Mouse (Mus musculus) common myeloid progenitor, adult 5-6 weeks (primary cell): ENCODE data around the gene Tars2. TPM values are rescaled to one million over a fixed set of nuclear protein-coding genes. Genes with fewer than 3 reads are reported as not detected.
A peak's percentile ranks its signal among the peaks of the same experiment; 100 is the strongest.

ENCODE experiments used
- ATAC-seq: replicated peaks from 2 replicates; pipeline ENCODE4 v1.8.0; 2016; ENCODE audit warnings: low read depth, mild to moderate bottlenecking, moderate TSS enrichment, inconsistent platforms; ENCODE audit not compliant: poor library complexity, severe bottlenecking
- total RNA-seq: library from RNA; stranded (forward); fragments of 200-1000, 187-1606 nt; gene quantifications from 2 replicates; pipeline ENCODE4 v1.2.3, GENCODE M21; 2017

The Tars2 gene
- total RNA-seq, 1 experiment from 2014 or later, result 45.6 TPM

DNA sequence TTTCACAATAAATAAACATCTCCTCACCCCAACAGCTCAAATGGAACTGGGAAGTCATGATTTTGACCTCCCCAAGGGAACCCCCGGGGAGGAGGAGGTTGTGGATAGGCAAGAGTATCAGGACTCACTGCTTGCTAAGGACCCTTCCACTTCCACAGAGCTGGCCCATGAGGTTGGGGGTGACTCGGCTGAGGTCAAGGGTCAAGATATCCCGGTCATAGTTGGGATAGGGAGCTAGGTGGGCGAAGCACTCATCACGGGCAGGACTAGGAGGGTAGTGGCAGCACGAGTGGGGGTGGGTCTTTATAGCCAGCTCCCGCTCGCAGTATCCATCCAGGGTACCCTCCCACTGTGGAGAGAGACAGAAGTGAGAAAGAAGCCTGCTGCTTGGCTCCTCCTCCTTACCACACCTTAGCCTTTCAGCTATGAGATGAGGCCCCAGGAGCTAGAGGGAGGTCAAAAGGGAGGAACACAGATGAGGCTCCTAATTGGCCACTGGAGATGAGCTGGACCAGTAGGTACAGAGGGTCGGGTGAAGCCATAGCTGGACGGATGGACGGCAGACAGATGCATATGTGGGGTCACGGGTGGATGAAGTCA is 24.8 kb downstream of the Tars2 start:
- ATAC-seq, result no peak

DNA sequence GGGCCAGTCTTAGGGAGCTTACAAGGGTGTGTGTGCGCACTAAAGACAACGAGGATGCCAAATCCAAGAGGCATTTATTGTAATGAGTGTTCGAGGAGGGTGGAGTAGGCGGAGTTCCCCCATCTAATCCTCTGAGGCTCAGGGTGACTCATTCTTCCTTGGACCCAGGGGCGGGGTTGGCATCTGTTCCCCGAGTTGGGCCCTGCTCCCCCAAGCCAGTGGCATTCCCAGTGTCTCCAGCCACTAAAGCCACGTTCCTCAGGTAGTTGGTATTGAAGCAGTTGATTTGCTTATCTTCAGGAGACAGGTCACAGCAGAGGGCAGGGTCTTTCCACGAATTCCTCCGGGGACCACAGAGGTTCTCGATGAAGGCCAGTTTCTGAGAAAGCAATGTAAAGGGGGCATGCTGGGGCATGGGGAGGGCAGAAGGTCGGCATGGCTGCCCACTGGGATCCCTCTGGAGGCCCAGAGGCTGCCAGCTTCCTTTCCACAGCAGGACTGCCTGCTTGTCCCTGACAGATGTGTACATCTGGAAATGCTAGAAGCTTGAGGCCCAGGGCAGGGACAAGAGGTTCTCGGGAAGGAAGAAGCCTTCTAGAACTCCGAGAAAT is 25.8 kb downstream of the Tars2 start:
- no peak for ATAC-seq

DNA sequence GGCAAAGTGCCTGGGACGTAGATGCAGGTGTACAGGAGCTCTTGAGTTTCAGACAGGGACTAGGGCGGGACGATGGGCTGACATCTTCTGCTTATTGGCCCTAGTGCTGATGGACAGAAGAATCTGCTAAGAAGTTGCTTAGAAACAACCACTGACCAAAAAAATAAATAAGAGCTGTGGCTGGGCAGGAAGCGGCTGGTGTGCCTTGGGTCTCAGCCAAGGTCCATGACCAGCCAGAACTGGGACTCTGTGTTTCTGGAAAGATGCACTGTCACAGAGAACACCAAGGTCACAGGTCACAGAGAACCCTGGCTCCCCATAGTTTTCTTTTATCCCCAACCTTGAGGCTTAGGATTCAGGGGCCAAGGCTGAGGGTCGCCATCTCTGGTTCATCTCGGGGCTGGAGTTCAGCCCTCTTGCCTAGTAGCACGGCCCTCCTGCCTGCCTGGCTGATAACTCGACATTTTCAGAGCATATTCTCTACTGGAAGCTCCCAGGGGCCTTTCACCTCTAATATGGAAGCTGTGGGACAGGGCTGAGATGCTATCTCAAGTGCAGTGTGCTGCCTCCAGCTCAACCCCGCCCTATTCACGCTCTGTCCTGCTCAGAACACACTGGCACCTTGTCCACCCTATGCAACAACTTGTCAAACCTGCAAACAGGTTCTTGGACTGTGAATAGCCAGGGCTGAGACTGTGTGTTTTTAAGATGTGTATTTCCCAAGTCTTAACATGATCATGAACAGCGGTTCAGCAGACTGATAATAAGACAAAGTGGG is 27.1 kb downstream of the Tars2 start:
- peak; percentile 59 for ATAC-seq

DNA sequence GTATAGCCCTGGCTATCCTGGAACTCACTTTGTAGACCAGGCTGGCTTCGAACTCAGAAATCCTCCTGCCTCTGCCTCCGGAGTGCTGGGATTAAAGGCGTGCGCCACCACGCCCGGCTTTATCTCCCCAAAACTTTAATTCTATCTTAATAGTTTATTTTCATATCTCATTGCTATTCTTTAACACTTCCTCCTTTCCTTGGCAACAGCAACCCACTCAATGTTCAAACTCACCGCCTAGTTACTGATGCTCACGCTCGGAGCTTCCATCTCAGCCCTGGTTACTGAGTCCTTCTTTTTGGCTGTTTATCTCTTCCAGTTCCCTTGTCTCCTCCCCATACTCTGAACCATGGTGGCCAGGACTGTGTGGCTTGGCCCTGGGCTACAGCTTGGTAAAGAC is 27.7 kb downstream of the Tars2 start:
- ATAC-seq, result peak; percentile 27

DNA sequence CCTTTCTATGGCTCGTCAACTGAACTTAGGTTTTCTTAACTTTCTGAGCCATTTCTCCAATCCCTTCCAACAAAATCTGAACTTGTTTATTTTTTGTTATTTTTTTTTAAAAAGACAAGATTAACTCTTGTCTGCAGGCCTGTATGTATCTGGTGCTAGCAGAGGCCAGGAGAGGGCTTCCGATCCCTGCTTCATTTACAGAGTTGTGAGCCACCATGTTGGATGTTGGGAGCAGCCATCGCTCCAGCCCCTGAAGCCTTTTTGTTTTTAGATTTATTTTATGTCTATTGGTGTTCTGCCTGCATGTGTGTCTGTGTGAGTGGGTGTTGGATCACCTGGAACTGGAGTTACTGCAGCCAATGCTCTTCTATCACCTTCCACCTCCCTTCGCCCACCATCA is 28.2 kb downstream of the Tars2 start:
- no peak for ATAC-seq

DNA sequence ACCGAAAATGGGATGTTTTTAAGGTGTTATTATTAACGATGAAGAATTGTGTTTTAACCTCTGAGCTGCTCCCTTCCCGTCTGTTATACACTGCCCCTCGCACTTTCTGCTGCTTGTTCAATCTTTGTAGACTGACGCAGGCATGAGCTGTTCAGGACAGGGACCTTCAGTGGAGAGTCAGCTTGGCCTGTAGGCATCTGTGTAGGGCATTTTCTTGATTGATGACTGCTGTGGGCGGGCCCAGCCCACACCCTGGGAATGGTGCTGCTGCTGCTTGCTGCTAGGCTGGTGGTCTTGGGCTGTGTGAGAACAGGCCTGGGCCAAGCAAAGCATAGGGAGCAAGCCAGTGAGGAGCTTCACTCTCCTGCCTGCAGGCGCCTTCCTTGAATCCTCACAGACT is 29.6 kb downstream of the Tars2 start:
- ATAC-seq, result no peak

DNA sequence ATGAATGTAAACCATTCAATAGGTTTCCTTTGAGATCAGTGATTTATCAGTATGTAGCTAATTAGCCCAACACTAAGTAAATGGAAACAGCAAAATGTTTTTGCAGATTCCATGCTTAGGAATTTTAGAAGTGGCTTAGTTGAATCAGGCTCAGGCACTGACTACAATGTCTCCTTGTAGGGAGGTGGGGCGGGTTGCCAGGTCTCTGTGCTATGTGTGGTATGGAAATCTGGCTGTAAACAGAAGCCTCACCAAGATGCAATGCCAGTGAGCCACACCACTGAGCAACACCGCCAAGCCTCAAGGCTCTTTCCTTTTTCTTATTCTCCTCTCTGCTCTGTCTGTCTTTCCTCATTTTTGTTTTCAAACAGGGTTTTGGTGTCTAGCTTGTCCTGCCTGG is 31.1 kb downstream of the Tars2 start:
- no peak for ATAC-seq

DNA sequence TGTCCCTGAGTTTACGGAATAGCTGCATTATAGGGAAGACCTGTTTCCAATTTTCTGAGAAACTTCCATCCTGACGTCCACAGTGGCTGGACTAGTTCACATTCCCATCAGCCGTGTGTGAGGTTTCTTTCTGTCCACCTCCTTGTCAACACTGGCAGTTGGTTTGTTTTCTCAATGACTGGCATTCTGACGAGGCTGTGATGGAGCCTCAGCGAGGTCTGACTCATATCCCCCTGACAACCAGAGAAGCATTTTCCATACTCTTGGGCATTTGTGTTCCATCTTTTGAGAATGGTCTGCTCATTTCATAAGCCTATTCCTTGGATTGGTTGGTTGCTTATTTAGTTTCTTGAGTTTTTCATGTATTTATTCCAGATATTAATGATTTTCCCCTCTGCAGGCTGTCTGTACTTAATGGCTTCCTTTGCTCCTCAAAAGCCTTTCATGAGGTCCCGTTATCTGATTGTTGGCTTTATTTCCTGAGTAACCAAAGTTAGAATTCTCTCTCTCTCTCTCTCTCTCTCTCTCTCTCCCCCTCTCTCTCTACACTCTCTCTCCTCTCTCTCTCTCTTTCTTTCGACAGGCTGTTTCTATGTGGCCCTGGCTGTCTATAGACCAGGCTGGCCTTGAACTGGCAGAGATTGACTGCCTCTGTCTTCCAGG is 33.2 kb downstream of the Tars2 start:
- no peak for ATAC-seq

DNA sequence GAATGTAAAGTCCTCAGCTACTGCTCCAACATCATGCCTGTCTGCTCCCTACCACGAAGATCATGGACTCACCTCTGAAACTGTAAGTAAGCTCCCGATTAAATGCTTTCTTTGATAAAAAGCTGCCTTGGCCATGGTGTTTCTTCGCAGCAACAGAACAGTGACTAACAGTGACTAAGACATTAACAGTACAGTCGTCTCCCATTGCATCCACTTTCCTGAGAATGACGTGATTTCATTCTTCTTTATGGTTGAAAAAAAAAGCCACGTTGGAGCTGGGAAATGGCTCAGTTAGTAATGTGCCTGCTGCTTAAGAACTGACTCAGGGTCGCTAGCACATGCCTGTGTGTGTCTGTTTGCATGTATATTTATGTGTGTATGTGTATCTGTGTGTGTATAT is 34.1 kb downstream of the Tars2 start:
- ATAC-seq, result no peak

DNA sequence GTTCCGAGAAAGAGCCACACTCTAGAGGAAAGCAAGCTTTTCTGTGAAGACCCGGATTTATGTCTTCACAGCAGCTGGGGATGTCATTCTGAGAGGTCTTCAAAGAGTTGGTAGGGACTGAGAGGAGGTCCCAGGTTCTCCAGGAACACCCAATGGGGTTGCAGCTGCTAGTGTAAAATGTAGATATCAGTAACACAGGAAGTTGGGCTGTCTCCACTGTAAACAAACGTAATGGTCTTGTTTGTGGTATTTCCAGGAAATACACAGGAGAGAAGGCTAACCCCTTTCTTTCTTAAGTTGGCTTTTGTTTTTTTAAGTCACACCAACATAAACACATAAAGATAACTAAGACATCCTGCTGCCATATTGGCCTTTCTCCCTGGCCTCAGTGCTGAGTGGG is 37.6 kb downstream of the Tars2 start:
- 0 out of 2 replicates have a peak, but pooled peaks have one; percentile 25 for ATAC-seq

DNA sequence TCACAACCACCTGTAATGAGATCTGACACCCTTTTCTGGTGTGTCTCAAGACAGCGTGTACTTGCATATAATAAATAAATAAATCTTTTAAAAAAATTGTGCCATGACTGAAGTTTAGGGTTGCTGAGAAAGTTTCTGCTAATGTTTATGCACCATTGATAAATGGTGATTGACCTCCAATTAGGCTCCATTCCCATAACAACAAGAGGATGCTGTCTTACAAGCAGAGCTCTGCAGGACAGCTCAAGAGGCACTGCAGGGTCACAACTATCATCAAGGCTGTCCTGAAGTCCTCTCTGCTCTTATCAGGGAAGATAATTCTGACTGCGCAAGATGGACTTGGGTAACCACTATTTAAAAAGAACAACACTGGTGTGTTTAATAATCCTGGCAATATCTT is 41.9 kb downstream of the Tars2 start:
- no peak for ATAC-seq

DNA sequence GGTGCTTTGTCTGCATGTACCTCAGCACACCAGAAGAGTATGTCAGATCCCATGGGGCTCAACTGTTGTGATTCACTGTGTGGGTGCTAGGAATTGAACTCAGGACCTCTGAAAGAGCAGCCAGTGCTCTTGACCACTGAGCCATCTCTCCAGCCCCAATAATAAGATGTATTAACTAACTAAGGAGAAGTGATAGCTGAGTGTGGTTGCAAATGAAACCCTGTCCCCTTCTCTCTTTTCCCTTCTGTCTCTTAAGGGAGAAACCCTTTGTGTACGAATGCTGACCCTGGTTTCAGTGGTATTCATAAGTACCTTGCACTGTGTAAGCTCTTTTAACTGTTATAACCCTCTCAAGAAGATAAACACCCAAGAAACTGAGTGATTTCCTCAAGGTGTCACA is 43.9 kb downstream of the Tars2 start:
- no peak for ATAC-seq

DNA sequence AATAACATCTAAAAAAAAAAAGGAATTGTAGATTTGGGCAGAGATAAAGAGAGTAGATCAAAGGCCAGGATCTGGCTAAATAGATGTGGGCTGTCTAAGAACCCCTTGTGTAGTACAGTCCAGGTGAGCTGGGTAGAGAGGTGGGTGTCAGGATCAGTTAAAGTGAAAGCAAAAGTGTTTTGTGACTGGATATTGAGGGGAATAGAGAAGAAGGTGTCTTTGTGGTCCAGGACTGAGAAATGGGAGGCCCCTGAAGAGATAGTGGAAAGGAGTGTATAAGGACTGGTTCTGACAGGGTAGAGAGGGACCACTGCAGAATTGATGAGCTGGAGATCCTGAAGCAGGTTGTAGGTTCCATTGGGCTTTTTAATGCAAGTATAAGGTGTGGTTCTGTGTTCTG is 50.0 kb downstream of the Tars2 start:
- no peak for ATAC-seq

DNA sequence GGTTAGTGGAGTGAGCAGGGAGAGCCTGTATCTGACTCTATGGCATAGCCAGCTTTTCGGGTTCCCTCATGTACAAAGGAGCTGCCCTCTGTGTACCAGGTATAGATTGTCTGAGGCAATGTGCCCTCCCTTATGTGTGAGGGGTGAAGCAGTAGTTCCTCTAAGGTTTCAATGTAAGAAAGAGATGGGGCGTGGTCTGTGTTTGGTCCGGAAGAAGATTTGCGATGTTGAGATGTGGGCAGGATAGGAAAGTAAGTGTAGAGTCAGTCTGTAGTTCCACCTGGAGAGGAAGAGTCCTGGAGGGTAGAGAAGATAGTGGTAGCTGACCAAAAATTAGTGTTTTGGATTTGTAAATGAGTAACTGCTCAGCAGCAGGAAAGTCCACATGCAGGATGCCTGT is 51.0 kb downstream of the Tars2 start:
- ATAC-seq, result no peak

DNA sequence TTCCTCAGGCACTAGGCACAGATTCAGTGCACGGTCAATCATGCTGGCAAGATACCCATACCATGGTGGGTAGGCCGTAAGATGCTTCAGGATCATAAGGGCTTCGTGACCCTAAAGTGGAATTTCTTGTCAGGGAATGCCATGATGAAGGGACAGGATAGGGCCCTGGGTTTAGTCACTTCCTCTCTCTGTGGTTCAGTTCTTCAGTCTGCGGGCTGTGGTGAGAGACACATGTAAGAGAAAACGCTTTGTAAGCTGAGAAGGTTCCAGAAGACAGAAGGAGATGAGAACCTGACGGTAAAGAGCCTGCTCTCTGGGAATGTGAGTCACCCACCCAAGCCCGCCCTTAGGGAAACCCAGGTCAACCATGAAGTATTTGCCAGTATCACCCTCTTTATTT is 52.5 kb downstream of the Tars2 start:
- peak; percentile 78 for ATAC-seq

DNA sequence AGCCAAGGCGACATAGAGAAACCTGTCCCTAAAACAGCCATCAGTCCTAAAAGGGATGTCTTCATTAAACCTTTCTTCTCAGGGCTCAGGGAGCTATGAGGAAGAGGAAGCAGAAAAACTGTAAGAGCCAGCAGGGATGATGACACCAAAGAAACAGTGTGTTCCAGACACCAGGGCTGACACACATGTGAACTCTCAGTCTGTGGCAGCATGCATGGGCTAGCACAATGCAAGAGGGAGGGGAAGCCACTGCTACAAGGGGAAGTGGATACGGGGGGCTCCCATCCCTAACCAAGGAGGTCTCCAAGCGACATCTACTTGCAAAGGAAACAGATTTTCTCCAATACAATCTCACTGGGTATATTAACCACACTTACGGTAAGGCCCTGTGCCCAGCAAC is 53.7 kb downstream of the Tars2 start:
- ATAC-seq, result peak; percentile 73

DNA sequence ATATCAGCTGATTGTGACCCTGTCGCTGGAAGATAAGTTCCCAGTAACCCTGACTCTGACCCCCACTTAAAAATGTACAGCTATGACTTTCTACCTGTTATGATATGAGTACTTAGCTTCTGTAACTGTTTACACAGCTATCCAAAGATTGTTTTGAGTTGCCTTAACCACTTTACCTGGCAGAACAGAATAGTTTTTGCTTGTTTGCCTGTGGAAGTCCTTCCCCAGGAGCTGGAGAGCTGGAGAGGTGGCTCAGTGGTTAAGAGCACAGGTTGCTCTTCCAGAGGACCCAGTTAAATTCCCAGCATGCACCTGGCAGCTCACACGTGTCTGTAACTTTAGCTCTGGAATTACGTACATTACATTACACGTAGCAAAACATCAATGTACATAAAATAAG is 55.4 kb downstream of the Tars2 start:
- ATAC-seq, result no peak

DNA sequence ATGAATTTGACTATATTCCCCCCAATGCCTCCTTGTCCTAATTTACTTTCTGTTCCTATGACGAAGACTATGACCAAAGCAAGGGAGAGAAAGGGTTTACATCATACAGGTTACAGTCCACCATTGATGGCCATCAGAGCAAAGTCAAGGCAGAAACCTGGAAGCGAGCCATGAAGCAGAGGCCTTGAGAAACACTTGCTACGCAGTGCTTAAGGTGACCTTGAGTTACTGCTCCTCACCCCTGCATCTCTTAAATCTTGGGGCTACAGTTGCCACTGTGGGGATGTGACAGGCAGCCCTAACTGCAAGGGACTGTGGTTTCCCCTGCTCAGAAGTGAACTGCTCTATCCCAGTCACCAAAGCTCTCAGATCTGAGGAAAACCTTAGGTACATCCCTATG is 56.7 kb downstream of the Tars2 start:
- ATAC-seq, result no peak

DNA sequence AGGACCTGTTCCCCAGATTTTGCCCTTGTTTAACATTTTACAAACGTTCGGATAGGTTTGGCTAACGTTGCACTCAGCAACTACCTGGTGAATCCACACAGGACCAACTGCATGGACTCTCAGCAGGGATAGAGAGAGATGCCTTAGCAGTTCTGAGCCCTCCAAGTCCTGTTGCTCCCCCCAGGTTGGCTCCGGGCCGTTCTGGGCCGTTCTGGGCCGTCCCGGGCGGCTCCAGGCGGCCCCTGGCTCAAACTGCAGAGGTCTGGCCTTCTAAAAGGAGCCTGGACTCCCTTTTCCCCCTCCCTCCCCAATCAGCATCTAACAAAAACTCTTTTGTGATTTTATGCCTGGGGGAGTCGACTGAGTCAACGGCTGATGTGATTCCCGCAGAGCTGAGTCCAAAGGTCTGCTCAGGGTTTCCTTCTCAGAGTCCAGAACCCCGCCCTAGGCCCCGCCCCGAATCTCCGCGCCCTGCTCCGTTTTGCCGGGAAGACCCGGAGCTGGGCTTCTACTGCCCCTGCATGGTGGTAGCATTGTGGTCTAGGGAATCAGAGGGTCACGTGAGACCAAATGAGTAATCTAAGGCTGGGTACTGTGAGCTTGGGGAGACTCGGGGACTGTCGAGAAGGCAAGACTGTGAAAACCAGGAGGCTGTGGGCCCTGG is 58.0 kb downstream of the Tars2 start:
- peak; percentile 53 for ATAC-seq

DNA sequence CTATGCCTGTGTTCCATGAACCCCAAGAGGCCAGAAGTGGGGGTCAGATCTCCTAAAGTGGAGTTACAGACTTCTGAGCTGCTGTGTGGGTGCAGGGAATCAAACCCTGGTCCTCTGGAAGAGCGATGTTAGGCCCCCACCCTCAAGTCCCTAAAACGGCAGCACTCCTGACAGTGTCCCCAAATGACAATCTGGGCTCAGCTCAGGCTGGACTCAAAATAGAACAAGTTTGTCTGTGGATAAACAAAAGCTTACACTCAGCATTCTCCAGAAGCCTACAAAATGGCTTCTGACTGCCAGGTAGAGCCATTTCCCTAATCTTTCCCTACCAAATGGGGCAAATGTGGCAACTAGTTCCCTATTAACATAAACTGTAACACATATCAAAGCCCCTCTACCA is 58.9 kb downstream of the Tars2 start:
- no peak for ATAC-seq
